Mouse (Mus musculus) thymus, adult 2 months (tissue): Measurements from ENCODE around the gene Atoh8.

ENCODE experiments used
- CTCF ChIP-seq: fragments of 200-500 bp; IDR thresholded peaks from 2 replicates; pipeline ENCODE4 v1.5.1; 2012; ENCODE audit warnings: mild to moderate bottlenecking, control low read depth, low read length, moderate library complexity, borderline replicate concordance; ENCODE audit not compliant: control insufficient read depth, poor library complexity, insufficient read depth; ENCODE audit errors: extremely low read depth
- POLR2A ChIP-seq: fragments of 200-500 bp; IDR thresholded peaks from 2 replicates; pipeline ENCODE4 v1.6.1; 2012; ENCODE audit warnings: mild to moderate bottlenecking, low read length, control low read depth, moderate library complexity; ENCODE audit not compliant: control insufficient read depth, poor library complexity, insufficient read depth; ENCODE audit errors: extremely low read depth

GRCm38 (mm10) chr6:72265664-72266063 is 30.3 kb upstream of the Atoh8 start:
- TF ChIP-seq CTCF = no peak
- no peak for TF ChIP-seq POLR2A
